In genomic region chr4:114913594-114913962, GRCm38 (mm10) we compare ENCODE assay signal across 10 mouse cellular contexts. TPM values are rescaled to one million over a fixed set of nuclear protein-coding genes. Genes with fewer than 3 reads are reported as not detected.
A peak's percentile ranks its signal among the peaks of the same experiment; 100 is the strongest.
DNase-seq lines count a peak whose midpoint lies in the region; ATAC-seq and TF ChIP-seq lines count a peak whose summit lies in the region.
"Had no signal": no experiment of that assay in that cellular context is flagged by ENCODE, and none has a peak within 500 bp of the region (broad histone marks: within the 10 kb centered on the region; RNA-seq: fewer than 3 reads in every experiment).

No protein-coding gene starts in this region.

- no peak for TF ChIP-seq POLR2A in ES-Bruce4 (IDR thresholded peaks at IDR 0.05; ENCODE audit: insufficient read depth, low read length)

- no peak overlapping the region for H3K4me3 ChIP-seq in heart, embryonic 11.5 days (ENCODE audit: low read depth, low read length)
- H3K4me3 ChIP-seq in ES-Bruce4 (ENCODE audit: low read depth, low read length) = no peak overlapping the region
- H3K4me3 ChIP-seq in heart, embryonic 10.5 days = peak overlapping the region; percentile 5; the same call in 1 of the 2 replicates
- no peak overlapping the region for H3K4me3 ChIP-seq in midbrain, embryonic 15.5 days
- H3K4me3 ChIP-seq: heart, embryonic 15.5 days had no signal

- ATAC-seq in heart, embryonic 11.5 days (replicated peaks; ENCODE audit: insufficient number of reproducible peaks, low FRiP score, low TSS enrichment) = no peak
- ATAC-seq in midbrain, embryonic 15.5 days (replicated peaks) = 0 out of 2 replicates have a peak, but pooled peaks have one; percentile 6
- ATAC-seq: Patski had no signal

- TF ChIP-seq CTCF in ES-Bruce4 (IDR thresholded peaks at IDR 0.05; ENCODE audit: low read depth, low read length) = peak; percentile 91

- 3% methylated on average over 13 of the region's 13 CpGs for WGBS in heart, embryonic 11.5 days (ENCODE audit: insufficient replicate concordance)
- WGBS in heart, embryonic 10.5 days = 3% methylated on average over 13 of the region's 13 CpGs
- 2% methylated on average over 13 of the region's 13 CpGs for WGBS in midbrain, embryonic 15.5 days

- H3K9ac ChIP-seq in heart, embryonic 11.5 days (ENCODE audit: low read depth, low read length) = no peak overlapping the region
- H3K9ac ChIP-seq in ES-Bruce4 (ENCODE audit: low read depth, poor library complexity, severe bottlenecking) = no peak overlapping the region
- no peak overlapping the region for H3K9ac ChIP-seq in midbrain, embryonic 15.5 days
- H3K9ac ChIP-seq: heart, embryonic 15.5 days had no signal

- H3K27ac ChIP-seq in heart, embryonic 11.5 days (ENCODE audit: low read depth, low read length) = no peak overlapping the region
- H3K27ac ChIP-seq in ES-Bruce4 (ENCODE audit: insufficient read depth, low read length) = no peak overlapping the region
- no peak overlapping the region for H3K27ac ChIP-seq in heart, embryonic 10.5 days
- no peak overlapping the region for H3K27ac ChIP-seq in midbrain, embryonic 15.5 days
- H3K27ac ChIP-seq: heart, embryonic 15.5 days had no signal

- no peak for TF ChIP-seq EP300 in ES-Bruce4 (IDR thresholded peaks at IDR 0.05; ENCODE audit: insufficient read depth, low read depth, low read length)

- H3K9me3 ChIP-seq in heart, embryonic 11.5 days (replicated peaks; ENCODE audit: control insufficient read depth, low read length) = no peaks in the 10 kb centered on the region
- no peaks in the 10 kb centered on the region for H3K9me3 ChIP-seq in ES-Bruce4 (replicated peaks; ENCODE audit: control insufficient read depth, insufficient read depth, low read length, poor library complexity, severe bottlenecking)
- no peaks in the 10 kb centered on the region for H3K9me3 ChIP-seq in heart, embryonic 10.5 days
- no peaks in the 10 kb centered on the region for H3K9me3 ChIP-seq in midbrain, embryonic 15.5 days
- H3K9me3 ChIP-seq: heart, embryonic 15.5 days had no signal

- H3K36me3 ChIP-seq in heart, embryonic 11.5 days (ENCODE audit: control insufficient read depth, insufficient read depth, low read length) = no peaks in the 10 kb centered on the region
- H3K36me3 ChIP-seq in ES-Bruce4 (ENCODE audit: control insufficient read depth, insufficient read depth, low read length, poor library complexity, severe bottlenecking) = no peaks in the 10 kb centered on the region
- H3K36me3 ChIP-seq in heart, embryonic 10.5 days = no peaks in the 10 kb centered on the region
- H3K36me3 ChIP-seq in midbrain, embryonic 15.5 days (replicated peaks) = no peaks in the 10 kb centered on the region
- H3K36me3 ChIP-seq: heart, embryonic 15.5 days had no signal

- H3K4me2 ChIP-seq in heart, embryonic 11.5 days = no peak overlapping the region
- H3K4me2 ChIP-seq in midbrain, embryonic 15.5 days = no peak overlapping the region
- H3K4me2 ChIP-seq: heart, embryonic 15.5 days had no signal

- peaks cover 83% of the 10 kb centered on the region for H3K27me3 ChIP-seq in heart, embryonic 11.5 days (ENCODE audit: control insufficient read depth, insufficient read depth, low read length)
- H3K27me3 ChIP-seq in ES-Bruce4 (ENCODE audit: control insufficient read depth, insufficient read depth, low read length, poor library complexity, severe bottlenecking) = peaks cover 16% of the 10 kb centered on the region
- peaks cover 92% of the 10 kb centered on the region for H3K27me3 ChIP-seq in heart, embryonic 10.5 days (ENCODE audit: insufficient read depth, poor library complexity, severe bottlenecking)
- peaks cover 90% of the 10 kb centered on the region for H3K27me3 ChIP-seq in midbrain, embryonic 15.5 days (replicated peaks)
- H3K27me3 ChIP-seq: Patski had no signal

- H3K4me1 ChIP-seq in heart, embryonic 11.5 days (ENCODE audit: control insufficient read depth, insufficient read depth, low read length) = no peaks in the 10 kb centered on the region
- H3K4me1 ChIP-seq in ES-Bruce4 (ENCODE audit: control insufficient read depth, insufficient read depth, low read length) = no peaks in the 10 kb centered on the region
- H3K4me1 ChIP-seq in heart, embryonic 10.5 days = peaks cover 17% of the 10 kb centered on the region
- H3K4me1 ChIP-seq in midbrain, embryonic 15.5 days = peaks cover 9% of the 10 kb centered on the region

- peak; percentile 38 to 60 for DNase-seq in heart, adult 18-20 months
- peak; percentile 27 to 56 for DNase-seq in cerebellum, postnatal 25 days
- no peak for DNase-seq in heart, embryonic 10.5 days (ENCODE audit: low spot score)
- peak; percentile 35 to 51 for DNase-seq in layer of hippocampus, adult 8-10 months (ENCODE audit: low spot score in 2 of 2)
- DNase-seq in urinary bladder, postnatal 4 days (ENCODE audit: low spot score in 2 of 2) = peak; percentile 40 to 70

RNA-seq across cellular contexts. Expression of gene Foxd2, which starts 4.9 kb away (rescaled TPM):
- under 1 TPM; 0.35 to 0.49 TPM for total RNA-seq in heart, adult 18-20 months (2021)
- polyA plus RNA-seq in heart, embryonic 11.5 days (2014; fragmentation: Nextera tagmentation; extraction: Ambion mirVana) = 0.14 and 0.17 TPM in 2 replicates
- not detected in 2 replicates for polyA plus RNA-seq in ES-Bruce4 (2011; ENCODE audit: insufficient read depth, insufficient read length, low read depth, missing spikeins)
- polyA plus RNA-seq in heart, embryonic 10.5 days (2016; fragmentation: Nextera tagmentation; extraction: Ambion mirVana) = 0.42 and 1.3 TPM in 2 replicates
- total RNA-seq in layer of hippocampus, adult 8-10 months (2022) = under 1 TPM; 0.35 to 0.52 (median 0.39) TPM
- polyA plus RNA-seq in midbrain, embryonic 15.5 days (2015; fragmentation: Nextera tagmentation; extraction: Ambion mirVana) = 0.46 and 0.88 TPM in 2 replicates
- polyA plus RNA-seq: heart, embryonic 15.5 days had no signal

RNA-seq across cellular contexts. Expression of gene Foxe3, which starts 12.2 kb away (rescaled TPM):
- not detected for total RNA-seq in heart, adult 18-20 months (2021)
- not detected in 2 replicates for polyA plus RNA-seq in heart, embryonic 11.5 days (2014; fragmentation: Nextera tagmentation; extraction: Ambion mirVana)
- not detected in 2 replicates for polyA plus RNA-seq in ES-Bruce4 (2011; ENCODE audit: insufficient read depth, insufficient read length, low read depth, missing spikeins)
- polyA plus RNA-seq in heart, embryonic 10.5 days (2016; fragmentation: Nextera tagmentation; extraction: Ambion mirVana) = 0.62 TPM in 1 of 2 replicates, not detected in the other
- not detected for total RNA-seq in layer of hippocampus, adult 8-10 months (2022)
- 0.27 and 0.34 TPM in 2 replicates for polyA plus RNA-seq in midbrain, embryonic 15.5 days (2015; fragmentation: Nextera tagmentation; extraction: Ambion mirVana)
- polyA plus RNA-seq: heart, embryonic 15.5 days; Patski had no signal
